Mouse (Mus musculus) embryonic fibroblast, embryonic 13.5 days (primary cell): ENCODE measurements at regions not wholly inside any gene's neighbourhood (a gene's known extent, or its start where the extent isn't known, plus 50 kb on each side); places are given as distances from the start of the nearest gene placed in this dataset.

Experiments used
- CTCF ChIP-seq: IDR thresholded peaks from 2 replicates; pipeline ENCODE4 v1.5.1; 2011; ENCODE audit warnings: mild to moderate bottlenecking, control low read depth, low read length, moderate library complexity, borderline replicate concordance; ENCODE audit not compliant: insufficient read depth
- POLR2A ChIP-seq: IDR thresholded peaks from 2 replicates; pipeline ENCODE4 v1.6.1; 2011; ENCODE audit warnings: low read depth, mild to moderate bottlenecking, control low read depth, low read length, moderate library complexity

- TF ChIP-seq CTCF = no peak
- TF ChIP-seq POLR2A = peak; percentile 71
These were observed 232.7 kb upstream of the Zmiz1 start for GRCm38 (mm10) chr14:25226155-25226839.
